Mouse (Mus musculus) adrenal gland, postnatal 10 days (tissue): ENCODE measurements around the gene Fto. TPM values are rescaled to one million over a fixed set of nuclear protein-coding genes. Genes with fewer than 3 reads are reported as not detected.

Experiments
- DNase-seq: peaks from one replicate; pipeline ENCODE4 v3.0.0; 2021; ENCODE audit warnings: mixed read lengths
- long read RNA-seq, 2 experiments: library from polyadenylated mRNA; stranded (forward); transcript quantifications; one replicate each; pipeline ENCODE4 v2.0.0; 2021
- total RNA-seq, 2 experiments: library from RNA; stranded (reverse); gene quantifications; 2 replicates each; pipeline ENCODE4 v1.2.3; 2021

Fto gene
- total RNA-seq: 10 to 100 TPM; 64.6 to 79.4 TPM
- long read RNA-seq, experiment 1, partial matches to known transcripts: 8 of 10 reads
- long read RNA-seq, experiment 1, other reads (novel, unspliced or antisense): 0 of 10 reads
- long read RNA-seq, experiment 2, transcript Fto-201 (9 exons, 3,564 nt): major isoform, 11 of 18 reads
- long read RNA-seq, experiment 2, partial matches to known transcripts: 1 of 18 reads
- long read RNA-seq, experiment 2, other reads (novel, unspliced or antisense): 5 of 18 reads

GRCm38 (mm10) chr8:91312835-91313832 lies at the start of gene Fto, which contains the start of gene Rpgrip1l:
TSS of gene Fto (plus strand) at chr8:91313525.
TSS of gene Rpgrip1l (minus strand) at chr8:91313262.
- DNase-seq: peak; percentile 95

- no peak for DNase-seq
These were observed 49.4 kb upstream of the Fto start for GRCm38 (mm10) chr8:91263939-91264338.

- DNase-seq: no peak
These were observed 48.8 kb upstream of the Fto start for GRCm38 (mm10) chr8:91264564-91264963.

- no peak for DNase-seq
These were observed 43.9 kb upstream of the Fto start for GRCm38 (mm10) chr8:91269374-91269958.

GRCm38 (mm10) chr8:91273493-91273892 lies 39.8 kb upstream of the Fto start:
- no peak for DNase-seq

GRCm38 (mm10) chr8:91276337-91276736 lies 37.0 kb upstream of the Fto start:
- DNase-seq: no peak

GRCm38 (mm10) chr8:91278060-91278459 lies 35.3 kb upstream of the Fto start:
- no peak for DNase-seq

GRCm38 (mm10) chr8:91280467-91281212 lies 32.7 kb upstream of the Fto start:
- no peak for DNase-seq

- DNase-seq: no peak
These were observed 31.8 kb upstream of the Fto start for GRCm38 (mm10) chr8:91281545-91281944.

- DNase-seq: no peak
These were observed 30.7 kb upstream of the Fto start for GRCm38 (mm10) chr8:91282655-91283054.

GRCm38 (mm10) chr8:91283815-91284214 lies 29.5 kb upstream of the Fto start:
- DNase-seq: no peak

GRCm38 (mm10) chr8:91286237-91286636 lies 27.1 kb upstream of the Fto start:
- no peak for DNase-seq

- DNase-seq: no peak
These were observed 22.7 kb upstream of the Fto start for GRCm38 (mm10) chr8:91290576-91290975.

- no peak for DNase-seq
These were observed 17.5 kb upstream of the Fto start for GRCm38 (mm10) chr8:91295786-91296185.

GRCm38 (mm10) chr8:91298672-91299071 lies 14.7 kb upstream of the Fto start:
- DNase-seq: no peak

- DNase-seq: no peak
These were observed 8.6 kb upstream of the Fto start for GRCm38 (mm10) chr8:91304481-91305386.

- DNase-seq: no peak
These were observed 983 bp upstream of the Fto start for GRCm38 (mm10) chr8:91312342-91312741.

GRCm38 (mm10) chr8:91317567-91318227 lies 4.4 kb downstream of the Fto start:
- DNase-seq: no peak

GRCm38 (mm10) chr8:91318938-91319729 lies 5.8 kb downstream of the Fto start:
- DNase-seq: no peak

- DNase-seq: no peak
These were observed 10.2 kb downstream of the Fto start for GRCm38 (mm10) chr8:91323511-91323910.
